Mouse (Mus musculus): ENCODE results near the gene Lpp. TPM values are rescaled to one million over a fixed set of nuclear protein-coding genes. Genes with fewer than 3 reads are reported as not detected.
A peak's percentile ranks its signal among the peaks of the same experiment; 100 is the strongest.

The Lpp gene
- polyA plus RNA-seq, 1 experiment, result 8.1 TPM

DNA sequence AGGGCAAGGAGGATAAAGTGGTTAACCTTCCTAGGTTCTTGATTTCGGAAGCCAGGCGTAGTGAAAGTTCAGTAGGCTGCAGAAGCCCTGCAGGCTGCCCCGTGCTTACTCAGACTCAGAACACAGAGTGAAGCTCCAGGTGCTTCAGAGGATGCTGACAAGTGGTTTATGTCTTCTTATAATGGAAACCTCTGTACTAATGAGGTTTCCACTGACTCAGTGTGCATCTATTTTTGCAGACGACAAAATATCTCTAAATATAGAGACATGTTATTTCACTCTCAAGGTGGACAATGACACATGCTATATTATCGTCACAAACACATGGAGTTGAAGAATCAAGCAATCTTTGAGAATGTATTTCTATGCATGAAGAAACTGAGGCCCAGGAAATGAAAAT is 446.8 kb downstream of the Lpp start:
- WGBS, result 89% methylated on average over 5 of the region's 5 CpGs
- Histone ChIP-seq H3K4me3 (replicated peaks; ENCODE audit: insufficient read depth, low read depth, low read length) (no peak overlapping the region), H3K27ac (ENCODE audit: insufficient read depth, low read length) (no peak overlapping the region), H3K4me1 (ENCODE audit: control insufficient read depth, insufficient read depth, low read length) (no peaks in the 10 kb centered on the region), H3K27me3 (ENCODE audit: control insufficient read depth, insufficient read depth, low read length) (no peaks in the 10 kb centered on the region)
- no peak for DNase-seq
- TF ChIP-seq CTCF (IDR thresholded peaks at IDR 0.05; ENCODE audit: borderline replicate concordance, insufficient read depth, low read depth, low read length), result no peak
- no peak for TF ChIP-seq POLR2A (IDR thresholded peaks at IDR 0.05; ENCODE audit: borderline replicate concordance, insufficient read depth, low read length)

DNA sequence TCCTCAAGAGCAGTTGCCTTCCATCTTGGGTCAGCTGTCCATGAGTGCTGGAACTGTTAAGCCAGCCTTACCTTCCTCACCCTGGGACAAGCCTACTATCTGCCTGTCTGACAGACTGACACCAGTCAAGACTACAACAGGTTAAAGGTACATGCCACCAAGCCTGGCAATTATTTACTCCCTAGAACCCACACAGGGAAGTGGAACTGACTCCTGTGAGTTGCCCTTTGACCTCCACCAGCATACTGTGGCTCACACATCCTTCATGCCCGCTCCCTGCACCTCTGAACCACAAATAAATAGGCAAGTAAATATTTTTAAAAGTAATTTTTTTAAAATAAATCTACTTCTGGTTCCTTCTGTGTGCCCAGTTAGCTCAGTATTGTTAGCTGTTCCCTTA is 452.8 kb downstream of the Lpp start:
- H3K27me3 ChIP-seq (ENCODE audit: control insufficient read depth, insufficient read depth, low read length), result no peaks in the 10 kb centered on the region
- no peak for DNase-seq
- H3K4me1 ChIP-seq (ENCODE audit: control insufficient read depth, insufficient read depth, low read length), result no peaks in the 10 kb centered on the region
- H3K4me3 ChIP-seq (replicated peaks; ENCODE audit: insufficient read depth, low read depth, low read length), result no peak overlapping the region
- WGBS, result 84% methylated on average over 1 of the region's 1 CpGs
- no peak overlapping the region for H3K27ac ChIP-seq (ENCODE audit: insufficient read depth, low read length)
- TF ChIP-seq CTCF (IDR thresholded peaks at IDR 0.05; ENCODE audit: borderline replicate concordance, insufficient read depth, low read depth, low read length), result no peak
- no peak for TF ChIP-seq POLR2A (IDR thresholded peaks at IDR 0.05; ENCODE audit: borderline replicate concordance, insufficient read depth, low read length)

DNA sequence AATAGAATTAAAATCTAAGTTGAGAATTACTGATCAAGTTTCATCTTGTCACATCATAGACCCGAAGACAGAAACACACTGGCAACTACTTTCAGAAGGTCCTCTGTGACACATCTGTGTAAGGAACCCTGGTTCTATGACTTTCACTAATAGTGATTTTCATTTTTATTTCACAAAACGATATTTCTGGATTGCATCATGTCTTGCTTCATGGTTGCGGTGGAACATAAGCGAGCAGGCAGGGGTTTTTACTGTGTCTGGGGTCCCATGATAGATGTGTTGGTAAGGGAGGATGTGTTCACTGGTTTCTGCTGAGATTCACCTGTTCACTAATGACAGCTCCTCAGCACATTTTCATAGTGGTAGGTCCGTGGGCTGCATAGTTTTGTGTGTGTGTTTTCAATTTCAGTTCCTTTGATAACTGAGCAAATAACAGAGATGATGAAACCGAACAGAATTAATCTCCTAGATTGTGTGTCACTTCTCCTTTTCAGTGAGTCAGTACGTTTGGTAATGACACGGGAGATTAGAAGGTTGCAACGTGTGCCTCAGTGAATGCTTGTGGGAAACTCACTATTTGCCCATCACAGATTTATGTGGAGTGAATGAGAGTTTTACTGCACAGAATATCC is 466.3 kb downstream of the Lpp start:
- Histone ChIP-seq H3K27ac (ENCODE audit: insufficient read depth, low read length) (no peak overlapping the region), H3K27me3 (ENCODE audit: control insufficient read depth, insufficient read depth, low read length) (no peaks in the 10 kb centered on the region), H3K4me1 (ENCODE audit: control insufficient read depth, insufficient read depth, low read length) (peaks cover 7% of the 10 kb centered on the region), H3K4me3 (replicated peaks; ENCODE audit: insufficient read depth, low read depth, low read length) (no peak overlapping the region)
- 95% methylated on average over 9 of the region's 9 CpGs for WGBS
- TF ChIP-seq CTCF (IDR thresholded peaks at IDR 0.05; ENCODE audit: borderline replicate concordance, insufficient read depth, low read depth, low read length) (no peak), POLR2A (IDR thresholded peaks at IDR 0.05; ENCODE audit: borderline replicate concordance, insufficient read depth, low read length) (no peak)
- no peak for DNase-seq

DNA sequence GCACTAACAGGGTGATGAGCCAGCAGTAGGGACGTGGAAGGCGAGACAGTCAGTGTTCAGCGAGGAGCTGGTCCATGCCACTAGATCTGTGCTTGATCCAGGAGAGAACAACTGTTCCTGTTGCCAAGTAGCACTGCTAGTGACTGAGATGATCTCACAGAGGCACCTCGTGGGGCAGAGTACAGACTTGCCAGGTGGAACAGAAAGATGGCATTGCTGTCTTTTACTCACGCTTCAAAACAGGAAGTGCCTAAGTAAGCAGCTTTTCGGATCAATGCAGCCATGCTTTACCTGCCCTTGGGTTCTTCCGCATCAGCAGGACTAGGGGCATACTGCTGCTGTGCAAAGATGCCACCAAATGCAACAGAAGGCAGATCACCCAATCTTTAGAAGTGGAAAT is 467.1 kb downstream of the Lpp start:
- peak; percentile 37 to 71 for DNase-seq
- H3K4me3 ChIP-seq (replicated peaks; ENCODE audit: insufficient read depth, low read depth, low read length), result no peak overlapping the region
- H3K27me3 ChIP-seq (ENCODE audit: control insufficient read depth, insufficient read depth, low read length), result no peaks in the 10 kb centered on the region
- WGBS, result 20% methylated on average over 7 of the region's 7 CpGs
- H3K4me1 ChIP-seq (ENCODE audit: control insufficient read depth, insufficient read depth, low read length), result peaks cover 7% of the 10 kb centered on the region
- H3K27ac ChIP-seq (ENCODE audit: insufficient read depth, low read length), result no peak overlapping the region
- TF ChIP-seq POLR2A (IDR thresholded peaks at IDR 0.05; ENCODE audit: borderline replicate concordance, insufficient read depth, low read length) (no peak), CTCF (IDR thresholded peaks at IDR 0.05; ENCODE audit: borderline replicate concordance, insufficient read depth, low read depth, low read length) (no peak)

GRCm38 (mm10) chr16:24861374-24861773 is 468.1 kb downstream of the Lpp start:
- TF ChIP-seq POLR2A (IDR thresholded peaks at IDR 0.05; ENCODE audit: borderline replicate concordance, insufficient read depth, low read length) (no peak), CTCF (IDR thresholded peaks at IDR 0.05; ENCODE audit: borderline replicate concordance, insufficient read depth, low read depth, low read length) (no peak)
- Histone ChIP-seq H3K4me1 (ENCODE audit: control insufficient read depth, insufficient read depth, low read length) (peaks cover 7% of the 10 kb centered on the region), H3K27ac (ENCODE audit: insufficient read depth, low read length) (no peak overlapping the region), H3K27me3 (ENCODE audit: control insufficient read depth, insufficient read depth, low read length) (no peaks in the 10 kb centered on the region), H3K4me3 (replicated peaks; ENCODE audit: insufficient read depth, low read depth, low read length) (no peak overlapping the region)
- DNase-seq, result no peak
- WGBS, result 93% methylated on average over 5 of the region's 5 CpGs

GRCm38 (mm10) chr16:24874235-24874634 is 480.9 kb downstream of the Lpp start:
- H3K4me3 ChIP-seq (replicated peaks; ENCODE audit: insufficient read depth, low read depth, low read length), result no peak overlapping the region
- no peak overlapping the region for H3K27ac ChIP-seq (ENCODE audit: insufficient read depth, low read length)
- H3K27me3 ChIP-seq (ENCODE audit: control insufficient read depth, insufficient read depth, low read length), result no peaks in the 10 kb centered on the region
- DNase-seq, result peak in 1 of 2 experiments; percentile 54
- 73% methylated on average over 4 of the region's 4 CpGs for WGBS
- TF ChIP-seq POLR2A (IDR thresholded peaks at IDR 0.05; ENCODE audit: borderline replicate concordance, insufficient read depth, low read length) (no peak), CTCF (IDR thresholded peaks at IDR 0.05; ENCODE audit: borderline replicate concordance, insufficient read depth, low read depth, low read length) (no peak)
- peaks cover 5% of the 10 kb centered on the region for H3K4me1 ChIP-seq (ENCODE audit: control insufficient read depth, insufficient read depth, low read length)

DNA sequence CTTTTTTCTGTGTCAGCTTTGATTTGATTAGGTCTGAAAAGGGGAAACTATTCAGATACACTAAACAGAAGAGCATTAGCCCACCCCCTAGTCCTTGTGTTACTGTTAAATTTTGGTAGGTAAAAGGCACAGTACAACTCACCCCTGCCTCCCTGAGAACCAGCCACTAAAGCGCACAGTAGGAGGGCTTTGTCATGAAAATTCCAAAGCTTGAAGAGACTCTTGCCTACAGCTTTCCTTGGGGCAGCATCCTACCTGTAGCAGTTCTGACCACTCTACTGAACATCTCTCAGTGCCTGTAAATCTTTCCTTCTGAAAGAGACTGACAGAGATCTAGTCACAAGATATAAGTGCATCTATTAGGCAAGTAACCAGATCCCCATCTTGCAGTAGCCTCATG is 482.4 kb downstream of the Lpp start:
- peaks cover 5% of the 10 kb centered on the region for H3K4me1 ChIP-seq (ENCODE audit: control insufficient read depth, insufficient read depth, low read length)
- WGBS, result 73% methylated on average over 1 of the region's 1 CpGs
- no peak overlapping the region for H3K27ac ChIP-seq (ENCODE audit: insufficient read depth, low read length)
- H3K27me3 ChIP-seq (ENCODE audit: control insufficient read depth, insufficient read depth, low read length), result no peaks in the 10 kb centered on the region
- DNase-seq, result no peak
- H3K4me3 ChIP-seq (replicated peaks; ENCODE audit: insufficient read depth, low read depth, low read length), result no peak overlapping the region
- TF ChIP-seq POLR2A (IDR thresholded peaks at IDR 0.05; ENCODE audit: borderline replicate concordance, insufficient read depth, low read length) (no peak), CTCF (IDR thresholded peaks at IDR 0.05; ENCODE audit: borderline replicate concordance, insufficient read depth, low read depth, low read length) (no peak)

GRCm38 (mm10) chr16:24878977-24879376 is 485.7 kb downstream of the Lpp start:
- TF ChIP-seq POLR2A (IDR thresholded peaks at IDR 0.05; ENCODE audit: borderline replicate concordance, insufficient read depth, low read length) (no peak), CTCF (IDR thresholded peaks at IDR 0.05; ENCODE audit: borderline replicate concordance, insufficient read depth, low read depth, low read length) (no peak)
- DNase-seq, result no peak
- no peak overlapping the region for H3K4me3 ChIP-seq (replicated peaks; ENCODE audit: insufficient read depth, low read depth, low read length)
- WGBS, result 81% methylated on average over 4 of the region's 4 CpGs
- H3K27me3 ChIP-seq (ENCODE audit: control insufficient read depth, insufficient read depth, low read length), result no peaks in the 10 kb centered on the region
- H3K27ac ChIP-seq (ENCODE audit: insufficient read depth, low read length), result no peak overlapping the region
- H3K4me1 ChIP-seq (ENCODE audit: control insufficient read depth, insufficient read depth, low read length), result peaks cover 7% of the 10 kb centered on the region

All from cerebellum, adult 2 months (tissue).